Mouse (Mus musculus) megakaryocyte progenitor cell, adult 5-6 weeks (primary cell): ENCODE results near the gene Ush2a. TPM values are rescaled to one million over a fixed set of nuclear protein-coding genes. Genes with fewer than 3 reads are reported as not detected.

Experiments used
- ATAC-seq: replicated peaks from 2 replicates; pipeline ENCODE4 v1.8.0; 2016; ENCODE audit warnings: mild to moderate bottlenecking, moderate TSS enrichment, inconsistent platforms; ENCODE audit not compliant: poor library complexity
- total RNA-seq, 2 experiments: library from RNA; stranded (forward) in 1 of 2; stranded (reverse) in 1 of 2; fragments of 157-497, 149-512 nt in 1 of 2; fragments of 200-1000 nt in 1 of 2; gene quantifications; 2 replicates each; pipeline versions ENCODE4 v1.2.3 to v1.2.4; 2015 to 2017

The Ush2a gene
- total RNA-seq, 2 experiments from 2014 or later: not detected

GRCm38 (mm10) chr1:188659159-188659558 lies 397.3 kb downstream of the Ush2a start:
- no peak for ATAC-seq

GRCm38 (mm10) chr1:188660339-188660738 lies 398.5 kb downstream of the Ush2a start:
- ATAC-seq: no peak

GRCm38 (mm10) chr1:188660882-188661281 lies 399.1 kb downstream of the Ush2a start:
- ATAC-seq: no peak

- ATAC-seq: no peak
These were observed 405.6 kb downstream of the Ush2a start for GRCm38 (mm10) chr1:188667460-188667859.

GRCm38 (mm10) chr1:188668513-188668912 lies 406.7 kb downstream of the Ush2a start:
- peak; percentile 31; the same call in 1 of the 2 replicates for ATAC-seq

GRCm38 (mm10) chr1:188672871-188673270 lies 411.0 kb downstream of the Ush2a start:
- no peak for ATAC-seq

GRCm38 (mm10) chr1:188674640-188675510 lies 413.1 kb downstream of the Ush2a start:
- ATAC-seq: no peak

GRCm38 (mm10) chr1:188675511-188675863 lies 413.7 kb downstream of the Ush2a start:
- ATAC-seq: no peak

- ATAC-seq: peak; percentile 45
These were observed 416.4 kb downstream of the Ush2a start for GRCm38 (mm10) chr1:188678189-188678588.

GRCm38 (mm10) chr1:188686362-188686761 lies 424.5 kb downstream of the Ush2a start:
- ATAC-seq: no peak

- ATAC-seq: no peak
These were observed 434.5 kb downstream of the Ush2a start for GRCm38 (mm10) chr1:188696295-188696694.

GRCm38 (mm10) chr1:188708176-188708575 lies 446.4 kb downstream of the Ush2a start:
- peak; percentile 57; the same call in 1 of the 2 replicates for ATAC-seq

GRCm38 (mm10) chr1:188708694-188709093 lies 446.9 kb downstream of the Ush2a start:
- no peak for ATAC-seq

GRCm38 (mm10) chr1:188714131-188714530 lies 452.3 kb downstream of the Ush2a start:
- no peak for ATAC-seq

- no peak for ATAC-seq
These were observed 453.1 kb downstream of the Ush2a start for GRCm38 (mm10) chr1:188714941-188715340.

- ATAC-seq: no peak
These were observed 455.1 kb downstream of the Ush2a start for GRCm38 (mm10) chr1:188716886-188717285.

GRCm38 (mm10) chr1:188725122-188725995 lies 463.5 kb downstream of the Ush2a start:
- no peak for ATAC-seq

- no peak for ATAC-seq
These were observed 465.1 kb downstream of the Ush2a start for GRCm38 (mm10) chr1:188726937-188727336.

GRCm38 (mm10) chr1:188728625-188729024 lies 466.8 kb downstream of the Ush2a start:
- ATAC-seq: no peak

GRCm38 (mm10) chr1:188729179-188729578 lies 467.4 kb downstream of the Ush2a start:
- no peak for ATAC-seq

- ATAC-seq: no peak
These were observed 473.0 kb downstream of the Ush2a start for GRCm38 (mm10) chr1:188734741-188735266.
